8 mouse cellular contexts compared by ENCODE assay signal in the genomic region with DNA sequence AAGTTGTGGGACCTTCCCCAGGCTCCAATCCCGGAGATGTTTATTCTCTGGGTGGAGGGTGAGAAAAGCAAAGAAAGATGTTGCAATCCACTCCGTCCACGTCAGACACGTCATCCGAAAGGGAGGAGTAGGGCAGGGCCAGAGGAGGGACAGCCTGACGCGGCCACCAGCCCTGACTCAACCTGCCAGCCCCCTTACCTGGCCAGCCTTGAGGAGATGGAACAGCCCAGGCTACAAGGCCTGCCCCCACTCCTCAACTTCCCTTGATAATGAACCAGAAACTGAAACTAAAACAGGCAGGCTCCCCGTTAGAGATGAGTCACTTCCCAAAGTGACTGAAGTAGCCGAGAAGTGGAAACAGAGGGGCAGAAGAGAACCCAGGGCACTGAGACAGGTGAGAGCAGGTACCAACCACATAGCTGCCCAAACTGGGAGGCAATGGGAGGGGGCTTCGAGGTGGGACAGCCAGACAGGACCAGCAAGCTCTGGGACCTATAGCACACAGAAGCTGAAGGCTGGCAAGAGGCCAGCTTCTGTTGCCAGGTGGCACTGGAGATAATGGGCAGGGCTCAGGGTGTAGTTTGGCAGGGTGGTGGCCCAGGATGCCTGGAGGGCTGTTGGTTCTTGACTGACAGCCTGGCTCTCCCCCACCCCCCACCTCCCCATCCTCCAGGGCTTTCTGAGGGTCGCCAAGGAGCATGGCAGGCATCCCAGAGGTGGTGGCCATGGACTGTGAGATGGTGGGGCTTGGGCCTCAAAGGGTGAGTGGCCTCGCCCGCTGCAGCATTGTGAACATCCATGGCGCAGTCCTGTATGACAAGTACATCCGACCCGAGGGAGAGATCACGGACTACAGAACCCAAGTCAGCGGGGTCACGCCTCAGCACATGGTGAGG. TPM values are rescaled to one million over a fixed set of nuclear protein-coding genes. Genes with fewer than 3 reads are reported as not detected.
A peak's percentile ranks its signal among the peaks of the same experiment; 100 is the strongest.
DNase-seq lines count a peak whose midpoint lies in the region; ATAC-seq and TF ChIP-seq lines count a peak whose summit lies in the region.

No protein-coding gene starts in this region.

- TF ChIP-seq EP300 in liver, postnatal 0 days (IDR thresholded peaks at IDR 0.05; ENCODE audit: low read depth), result peak; percentile 93

- WGBS in heart, embryonic 15.5 days, result 64% methylated on average over 19 of the region's 19 CpGs
- WGBS in liver, postnatal 0 days (ENCODE audit: insufficient replicate concordance), result 37% methylated on average over 19 of the region's 19 CpGs
- WGBS in spleen, adult 2 months, result 44% methylated on average over 19 of the region's 19 CpGs
- WGBS in midbrain, postnatal 0 days, result 91% methylated on average over 19 of the region's 19 CpGs

- H3K4me3 ChIP-seq in heart, embryonic 15.5 days, result peak overlapping the region; percentile 24
- peak overlapping the region; percentile 65 for H3K4me3 ChIP-seq in liver, postnatal 0 days (ENCODE audit: low read depth, low read length)
- H3K4me3 ChIP-seq in spleen, adult 2 months (ENCODE audit: extremely low read depth, insufficient read depth, insufficient read length), result peak overlapping the region; percentile 63
- H3K4me3 ChIP-seq in midbrain, postnatal 0 days (ENCODE audit: low read depth, low read length), result no peak overlapping the region

- H3K27ac ChIP-seq in heart, embryonic 15.5 days, result no peak overlapping the region
- peak overlapping the region; percentile 97 for H3K27ac ChIP-seq in liver, postnatal 0 days (ENCODE audit: low read depth)
- H3K27ac ChIP-seq in spleen, adult 2 months (ENCODE audit: insufficient read depth, low read length), result peak overlapping the region; percentile 76
- no peak overlapping the region for H3K27ac ChIP-seq in midbrain, postnatal 0 days (ENCODE audit: low read depth, low read length)

- ATAC-seq in heart, embryonic 15.5 days (replicated peaks; ENCODE audit: insufficient number of reproducible peaks, insufficient read depth, low FRiP score, low read depth), result 0 out of 2 replicates have a peak, but pooled peaks have one; percentile 19
- ATAC-seq in liver, postnatal 0 days, result peak; percentile 91
- no peak for ATAC-seq in midbrain, postnatal 0 days (ENCODE audit: low FRiP score)

- peak overlapping the region; percentile 68 for H3K4me2 ChIP-seq in heart, embryonic 15.5 days
- H3K4me2 ChIP-seq in liver, postnatal 0 days (ENCODE audit: low read depth, low read length), result peak overlapping the region; percentile 88
- no peak overlapping the region for H3K4me2 ChIP-seq in midbrain, postnatal 0 days (ENCODE audit: low read depth, low read length, poor library complexity, severe bottlenecking)

- TF ChIP-seq CTCF in liver, postnatal 0 days (IDR thresholded peaks at IDR 0.05; ENCODE audit: low read depth), result no peak
- no peak for TF ChIP-seq CTCF in spleen, adult 2 months (IDR thresholded peaks at IDR 0.05; ENCODE audit: extremely low read depth, insufficient read depth, insufficient read length, insufficient replicate concordance)
- TF ChIP-seq CTCF in midbrain, postnatal 0 days (IDR thresholded peaks at IDR 0.05), result no peak

- H3K4me1 ChIP-seq in heart, embryonic 15.5 days (replicated peaks), result peaks cover 25% of the 10 kb centered on the region
- H3K4me1 ChIP-seq in liver, postnatal 0 days (ENCODE audit: insufficient read depth), result peaks cover 29% of the 10 kb centered on the region
- peaks cover 20% of the 10 kb centered on the region for H3K4me1 ChIP-seq in spleen, adult 2 months (ENCODE audit: control insufficient read depth, insufficient read depth, insufficient read length)
- 0 out of 2 replicates have a peak, but pooled peaks cover 3% of the 10 kb centered on the region for H3K4me1 ChIP-seq in midbrain, postnatal 0 days (ENCODE audit: insufficient read depth, low read length)

- no peaks in the 10 kb centered on the region for H3K36me3 ChIP-seq in heart, embryonic 15.5 days
- H3K36me3 ChIP-seq in liver, postnatal 0 days (replicated peaks; ENCODE audit: insufficient read depth, low read length), result peaks cover 29% of the 10 kb centered on the region
- H3K36me3 ChIP-seq in spleen, adult 2 months (ENCODE audit: control insufficient read depth, insufficient read depth, low read length), result peaks cover 3% of the 10 kb centered on the region; the same call in 1 of the 2 replicates
- H3K36me3 ChIP-seq in midbrain, postnatal 0 days (ENCODE audit: insufficient read depth, low read length), result no peaks in the 10 kb centered on the region

- no peak for TF ChIP-seq POLR2A in spleen, adult 2 months (IDR thresholded peaks at IDR 0.05; ENCODE audit: low read depth, low read length)

- H3K9ac ChIP-seq in heart, embryonic 15.5 days, result 0 out of 2 replicates have a peak overlapping the region, but pooled peaks have one; percentile 12
- H3K9ac ChIP-seq in liver, postnatal 0 days (replicated peaks), result peak overlapping the region; percentile 86
- no peak overlapping the region for H3K9ac ChIP-seq in midbrain, postnatal 0 days (replicated peaks; ENCODE audit: low read length, poor library complexity, severe bottlenecking)

- peak; percentile 39 for DNase-seq in left cerebral cortex, postnatal 4 days
- DNase-seq in left cerebral cortex, adult 18-20 months (ENCODE audit: low spot score in 2 of 2), result no peak
- peak; percentile 78 for DNase-seq in adrenal gland, postnatal 10 days
- DNase-seq in liver, postnatal 0 days, result peak; percentile 89
- DNase-seq in spleen, adult 2 months (ENCODE audit: low read depth in 1 of 2, low spot score in 2 of 2), result peak; percentile 36 to 55
- no peak for DNase-seq in retina, postnatal 1 day
- no peak for DNase-seq in midbrain, postnatal 0 days (ENCODE audit: low spot score)

- intact Hi-C loops in left cerebral cortex, postnatal 4 days (cut with DNase I), result no loop called here

- no peaks in the 10 kb centered on the region for H3K9me3 ChIP-seq in heart, embryonic 15.5 days (replicated peaks)
- H3K9me3 ChIP-seq in liver, postnatal 0 days (ENCODE audit: low read length), result no peaks in the 10 kb centered on the region
- H3K9me3 ChIP-seq in midbrain, postnatal 0 days (ENCODE audit: low read length), result no peaks in the 10 kb centered on the region

- H3K27me3 ChIP-seq in heart, embryonic 15.5 days, result no peaks in the 10 kb centered on the region
- H3K27me3 ChIP-seq in liver, postnatal 0 days (ENCODE audit: insufficient read depth, low read length), result no peaks in the 10 kb centered on the region
- no peaks in the 10 kb centered on the region for H3K27me3 ChIP-seq in spleen, adult 2 months (ENCODE audit: control insufficient read depth, insufficient read depth, low read length)
- no peaks in the 10 kb centered on the region for H3K27me3 ChIP-seq in midbrain, postnatal 0 days (ENCODE audit: insufficient read depth, low read length)

RNA-seq across cellular contexts. Expression of a gene that starts 0.7 kb away (rescaled TPM):
- total RNA-seq in left cerebral cortex, postnatal 4 days (2021), result under 1 TPM in 1 of 2 experiments, not detected in 1; 0.74 TPM
- total RNA-seq in left cerebral cortex, adult 18-20 months (2021), result 1 to 10 TPM in 1 of 2 experiments, under 1 TPM in 1; 0.91 to 1.4 TPM
- total RNA-seq in adrenal gland, postnatal 10 days (2021), result 1 to 10 TPM; 6.5 to 8.8 TPM
- polyA plus RNA-seq in heart, embryonic 15.5 days (2015; fragmentation: Nextera tagmentation; extraction: Ambion mirVana), result 12.7 and 18.3 TPM in 2 replicates
- 108 and 111 TPM in 2 replicates for polyA plus RNA-seq in liver, postnatal 0 days (2015; fragmentation: Nextera tagmentation; extraction: Ambion mirVana)
- 205 and 302 TPM in 2 replicates for polyA plus RNA-seq in spleen, adult 2 months (2012; rRNA removed)
- total RNA-seq in midbrain, postnatal 0 days (2014; rRNA removed), result 1.2 and 4.9 TPM in 2 replicates
- 0.57 and 1.4 TPM in 2 replicates for polyA plus RNA-seq in midbrain, postnatal 0 days (2015; fragmentation: Nextera tagmentation; extraction: Ambion mirVana)

RNA-seq across cellular contexts. Expression of a gene that starts 18.2 kb away (rescaled TPM):
- total RNA-seq in left cerebral cortex, postnatal 4 days (2021), result 10 to 100 TPM; 42.3 to 51.3 TPM
- total RNA-seq in left cerebral cortex, adult 18-20 months (2021), result 10 to 100 TPM; 21.5 to 25.5 TPM
- total RNA-seq in adrenal gland, postnatal 10 days (2021), result 10 to 100 TPM; 23.3 to 26.6 TPM
- 26.8 and 32.9 TPM in 2 replicates for polyA plus RNA-seq in heart, embryonic 15.5 days (2015; fragmentation: Nextera tagmentation; extraction: Ambion mirVana)
- 15.1 and 15.9 TPM in 2 replicates for polyA plus RNA-seq in liver, postnatal 0 days (2015; fragmentation: Nextera tagmentation; extraction: Ambion mirVana)
- 14.6 and 18.1 TPM in 2 replicates for polyA plus RNA-seq in spleen, adult 2 months (2012; rRNA removed)
- total RNA-seq in midbrain, postnatal 0 days (2014; rRNA removed), result 31.2 and 40.3 TPM in 2 replicates
- polyA plus RNA-seq in midbrain, postnatal 0 days (2015; fragmentation: Nextera tagmentation; extraction: Ambion mirVana), result 48.5 and 53.2 TPM in 2 replicates

Comparison
In these comparisons a context has a peak if more than half of its experiments do, and no peak if none do; other contexts are left out.
1. DNase-seq: peak in left cerebral cortex, postnatal 4 days (single experiment), adrenal gland, postnatal 10 days (single experiment), liver, postnatal 0 days (single experiment) and spleen, adult 2 months (2 of 2); none in left cerebral cortex, adult 18-20 months (0 of 2), retina, postnatal 1 day (single experiment) and midbrain, postnatal 0 days (single experiment).
2. H3K27ac ChIP-seq: peak in liver, postnatal 0 days (single experiment) and spleen, adult 2 months (single experiment); none in heart, embryonic 15.5 days (single experiment) and midbrain, postnatal 0 days (single experiment).